Mouse (Mus musculus): Measurements from ENCODE around the gene Smarcc2.

DNA sequence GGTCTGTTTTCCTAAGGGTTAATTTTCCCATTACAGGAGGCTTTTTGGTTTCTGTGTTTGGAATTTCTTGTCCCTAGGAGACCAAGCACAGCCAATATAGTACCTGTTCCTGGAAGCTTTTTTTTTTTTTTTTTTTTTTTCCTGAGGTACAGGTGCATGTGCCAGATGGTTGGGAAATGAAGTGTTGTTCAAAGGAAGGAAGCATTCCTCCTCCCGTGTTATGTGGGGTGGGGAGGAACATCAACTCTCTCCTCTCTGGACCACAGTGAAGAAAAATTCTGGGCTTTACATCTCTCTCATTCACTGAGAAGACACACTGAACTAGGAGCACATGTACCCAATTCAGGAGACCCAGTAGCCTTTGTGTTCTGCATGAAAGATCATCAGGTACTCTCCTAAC is 46.0 kb upstream of the Smarcc2 start:
- TF ChIP-seq CTCF (IDR thresholded peaks at IDR 0.05; ENCODE audit: low read depth, low read length) = no peak
- TF ChIP-seq GATA1 (IDR thresholded peaks at IDR 0.05; ENCODE audit: borderline replicate concordance, low read length) = no peak
- no peak for TF ChIP-seq POLR2AphosphoS5 (IDR thresholded peaks at IDR 0.05; ENCODE audit: insufficient replicate concordance, low read depth, low read length)
